Mouse (Mus musculus): Measurements from ENCODE around the gene Unc79.
A peak's percentile ranks its signal among the peaks of the same experiment; 100 is the strongest.

Unc79 gene

GRCm38 (mm10) chr12:102948778-102949394 lies at the start of gene Unc79:
Gene Unc79 (plus strand): TSS chr12:102948859.
- DNase-seq (ENCODE audit: low spot score): peak; percentile 66

GRCm38 (mm10) chr12:102899091-102899490 lies 49.6 kb upstream of the Unc79 start, which contains the start of gene Cox8c:
Gene Cox8c (plus strand): TSS chr12:102899316.
- DNase-seq (ENCODE audit: low spot score): no peak

- DNase-seq (ENCODE audit: low spot score): no peak
Measured at GRCm38 (mm10) chr12:102908191-102908590, 40.5 kb upstream of the Unc79 start.

- no peak for DNase-seq (ENCODE audit: low spot score)
Measured at GRCm38 (mm10) chr12:102916073-102916472, 32.6 kb upstream of the Unc79 start.

GRCm38 (mm10) chr12:102929764-102930163 lies 18.9 kb upstream of the Unc79 start:
- no peak for DNase-seq (ENCODE audit: low spot score)

- no peak for DNase-seq (ENCODE audit: low spot score)
Measured at GRCm38 (mm10) chr12:102930335-102930734, 18.3 kb upstream of the Unc79 start.

- DNase-seq (ENCODE audit: low spot score): no peak
Measured at GRCm38 (mm10) chr12:102930789-102931188, 17.9 kb upstream of the Unc79 start.

GRCm38 (mm10) chr12:102935892-102936291 lies 12.8 kb upstream of the Unc79 start:
- DNase-seq (ENCODE audit: low spot score): no peak

GRCm38 (mm10) chr12:102945571-102945970 lies 3.1 kb upstream of the Unc79 start:
- DNase-seq (ENCODE audit: low spot score): no peak

- peak; percentile 33 for DNase-seq (ENCODE audit: low spot score)
Measured at GRCm38 (mm10) chr12:102947826-102948225, 833 bp upstream of the Unc79 start.

GRCm38 (mm10) chr12:102949395-102950208 lies 943 bp downstream of the Unc79 start:
- peak; percentile 75 for DNase-seq (ENCODE audit: low spot score)

GRCm38 (mm10) chr12:102960051-102960775 lies 11.6 kb downstream of the Unc79 start:
- no peak for DNase-seq (ENCODE audit: low spot score)

GRCm38 (mm10) chr12:102961066-102961465 lies 12.4 kb downstream of the Unc79 start:
- no peak for DNase-seq (ENCODE audit: low spot score)

GRCm38 (mm10) chr12:102964486-102964885 lies 15.8 kb downstream of the Unc79 start:
- peak; percentile 58 for DNase-seq (ENCODE audit: low spot score)

- no peak for DNase-seq (ENCODE audit: low spot score)
Measured at GRCm38 (mm10) chr12:102980584-102980983, 31.9 kb downstream of the Unc79 start.

GRCm38 (mm10) chr12:102981543-102981942 lies 32.9 kb downstream of the Unc79 start:
- no peak for DNase-seq (ENCODE audit: low spot score)

- no peak for DNase-seq (ENCODE audit: low spot score)
Measured at GRCm38 (mm10) chr12:102985401-102985800, 36.7 kb downstream of the Unc79 start.

- DNase-seq (ENCODE audit: low spot score): no peak
Measured at GRCm38 (mm10) chr12:102987736-102988135, 39.1 kb downstream of the Unc79 start.

GRCm38 (mm10) chr12:103008491-103008890 lies 59.8 kb downstream of the Unc79 start:
- no peak for DNase-seq (ENCODE audit: low spot score)

- no peak for DNase-seq (ENCODE audit: low spot score)
Measured at GRCm38 (mm10) chr12:103018161-103018560, 69.5 kb downstream of the Unc79 start.

GRCm38 (mm10) chr12:103036692-103037091 lies 88.0 kb downstream of the Unc79 start:
- DNase-seq (ENCODE audit: low spot score): no peak

GRCm38 (mm10) chr12:103039332-103039731 lies 90.7 kb downstream of the Unc79 start:
- no peak for DNase-seq (ENCODE audit: low spot score)

GRCm38 (mm10) chr12:103040136-103040535 lies 91.5 kb downstream of the Unc79 start:
- no peak for DNase-seq (ENCODE audit: low spot score)
